In genomic region chr4:83966898-83967297, GRCm38 (mm10) we compare ENCODE assay signal across 28 mouse cellular contexts.
DNase-seq lines count a peak whose midpoint lies in the region; ATAC-seq lines count a peak whose summit lies in the region.
"Had no signal": no experiment of that assay in that cellular context is flagged by ENCODE, and none has a peak within 500 bp of the region (broad histone marks: within the 10 kb centered on the region; RNA-seq: fewer than 3 reads in every experiment).

No protein-coding gene starts in this region.

- H3K4me1 ChIP-seq in heart, embryonic 12.5 days (replicated peaks), result no peaks in the 10 kb centered on the region
- H3K4me1 ChIP-seq: hindbrain, embryonic 10.5 days; limb, embryonic 12.5 days; midbrain, embryonic 10.5 days; neural tube, embryonic 15.5 days had no signal

- 0 out of 2 replicates have a peak, but pooled peaks cover 2% of the 10 kb centered on the region for H3K27me3 ChIP-seq in heart, embryonic 12.5 days (replicated peaks)
- H3K27me3 ChIP-seq: limb, embryonic 12.5 days; neural tube, embryonic 15.5 days had no signal

- WGBS in heart, embryonic 12.5 days, result 77% methylated on average over 1 of the region's 1 CpGs

- no peak overlapping the region for H3K4me3 ChIP-seq in heart, embryonic 12.5 days
- H3K4me3 ChIP-seq: hindbrain, embryonic 10.5 days; left cerebral cortex, adult 2 months; limb, embryonic 12.5 days; midbrain, embryonic 10.5 days; neural tube, embryonic 15.5 days had no signal

- DNase-seq in heart, adult 11 months, result peak; percentile 30
- peak; percentile 46 for DNase-seq in layer of hippocampus, adult 11-12 months (ENCODE audit: low spot score)
- DNase-seq in layer of hippocampus, adult 9-11 months, result peak; percentile 68
- peak; percentile 38 for DNase-seq in right cerebral cortex, postnatal 25 days
- no peak for DNase-seq in ovary, postnatal 36 days (ENCODE audit: low spot score)
- no peak for DNase-seq in urinary bladder, postnatal 36 days (ENCODE audit: low spot score in 2 of 2)
- DNase-seq: adrenal gland, postnatal 36 days; cerebellum, adult 11-12 months; cerebellum, postnatal 10 days; gastrocnemius, postnatal 10 days; heart, postnatal 10 days; kidney, adult 9 months; kidney, postnatal 14 days; lung, adult 18-20 months; lung, postnatal 10 days had no signal

- no peak for ATAC-seq in heart, embryonic 12.5 days (ENCODE audit: insufficient number of reproducible peaks, low FRiP score)
- ATAC-seq: CD4-positive, CD25-positive, alpha-beta regulatory T cell, adult 4 months; hindbrain, postnatal 0 days; intestine, embryonic 16.5 days; midbrain, embryonic 16.5 days had no signal

- no peak overlapping the region for H3K27ac ChIP-seq in heart, embryonic 12.5 days (ENCODE audit: poor library complexity, severe bottlenecking)
- H3K27ac ChIP-seq: hindbrain, embryonic 10.5 days; hindbrain, postnatal 0 days; left cerebral cortex, adult 2 months; limb, embryonic 12.5 days; midbrain, embryonic 10.5 days; neural tube, embryonic 15.5 days; stomach, postnatal 0 days had no signal

- no peak overlapping the region for H3K9ac ChIP-seq in heart, embryonic 12.5 days
- H3K9ac ChIP-seq: limb, embryonic 12.5 days; neural tube, embryonic 15.5 days had no signal

- no peaks in the 10 kb centered on the region for H3K9me3 ChIP-seq in heart, embryonic 12.5 days (replicated peaks)
- H3K9me3 ChIP-seq: hindbrain, embryonic 10.5 days; limb, embryonic 12.5 days; midbrain, embryonic 10.5 days; neural tube, embryonic 15.5 days had no signal

- no peaks in the 10 kb centered on the region for H3K36me3 ChIP-seq in heart, embryonic 12.5 days
- H3K36me3 ChIP-seq: hindbrain, embryonic 10.5 days; limb, embryonic 12.5 days; midbrain, embryonic 10.5 days; neural tube, embryonic 15.5 days had no signal

- H3K4me2 ChIP-seq in heart, embryonic 12.5 days, result no peak overlapping the region
- H3K4me2 ChIP-seq: heart, embryonic 11.5 days; limb, embryonic 12.5 days; liver, embryonic 11.5 days; neural tube, embryonic 15.5 days had no signal

Comparison
In these comparisons a context has a peak if more than half of its experiments do, and no peak if none do; other contexts are left out.
1. DNase-seq: peak in heart, adult 11 months (single experiment), layer of hippocampus, adult 11-12 months (single experiment), layer of hippocampus, adult 9-11 months (single experiment) and right cerebral cortex, postnatal 25 days (single experiment); none in ovary, postnatal 36 days (single experiment) and urinary bladder, postnatal 36 days (0 of 2).